Mouse (Mus musculus) ovary, adult 18-20 months (tissue): ENCODE measurements at regions not wholly inside any gene's neighbourhood (a gene's known extent, or its start where the extent isn't known, plus 50 kb on each side); places are given as distances from the start of the nearest gene placed in this dataset.

Experiments
- DNase-seq: peaks from one replicate; pipeline ENCODE4 v3.0.0; 2022; ENCODE audit warnings: low spot score, mixed read lengths

- DNase-seq = no peak
Measured at GRCm38 (mm10) chr6:140934286-140934685, 205.2 kb downstream of the Gm11077 start.

GRCm38 (mm10) chr6:140938025-140938424 lies 208.9 kb downstream of the Gm11077 start:
- no peak for DNase-seq

DNA sequence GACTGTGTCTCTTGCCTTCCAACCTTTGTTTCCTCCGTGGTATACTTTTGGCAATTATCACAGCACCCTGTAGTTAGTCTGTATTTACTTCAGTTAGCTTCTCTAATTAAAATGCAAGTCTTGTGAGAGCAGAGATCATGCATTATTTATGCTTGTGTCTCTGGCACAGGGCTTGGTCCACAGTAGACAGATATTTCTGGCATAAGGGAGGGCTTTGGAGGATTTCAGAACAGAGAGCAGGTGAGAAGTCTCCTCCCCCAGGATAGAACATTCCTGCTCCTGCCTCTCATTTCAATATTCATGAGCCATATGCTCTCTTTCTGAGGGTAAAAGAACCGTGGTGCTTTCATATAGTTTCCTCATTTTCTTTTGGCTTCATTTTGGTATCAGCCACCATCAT lies 217.6 kb downstream of the Gm11077 start:
- DNase-seq = no peak

- DNase-seq = no peak
Measured at GRCm38 (mm10) chr6:140950483-140950882, 221.4 kb downstream of the Gm11077 start.

DNA sequence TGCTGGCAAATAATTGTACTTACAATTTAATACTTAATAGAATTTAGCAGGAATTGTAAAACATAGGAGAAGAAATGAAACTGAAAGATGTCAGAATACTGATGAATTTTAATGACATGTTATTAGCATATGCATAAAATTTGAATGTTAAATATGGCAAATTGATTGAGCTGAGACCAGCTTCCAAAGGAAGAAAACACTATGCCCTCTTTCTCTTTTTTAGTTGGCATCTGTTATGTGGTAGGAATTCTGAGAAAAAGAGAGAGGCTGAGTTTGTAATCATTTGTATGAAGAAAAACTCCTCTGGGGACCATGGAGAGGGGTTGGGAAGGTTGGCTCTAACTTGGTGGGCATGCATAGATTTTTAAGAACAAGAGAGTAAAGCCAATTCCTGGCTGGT lies 224.2 kb downstream of the Gm11077 start:
- no peak for DNase-seq

GRCm38 (mm10) chr6:140953721-140954120 lies 224.6 kb downstream of the Gm11077 start:
- DNase-seq = no peak

DNA sequence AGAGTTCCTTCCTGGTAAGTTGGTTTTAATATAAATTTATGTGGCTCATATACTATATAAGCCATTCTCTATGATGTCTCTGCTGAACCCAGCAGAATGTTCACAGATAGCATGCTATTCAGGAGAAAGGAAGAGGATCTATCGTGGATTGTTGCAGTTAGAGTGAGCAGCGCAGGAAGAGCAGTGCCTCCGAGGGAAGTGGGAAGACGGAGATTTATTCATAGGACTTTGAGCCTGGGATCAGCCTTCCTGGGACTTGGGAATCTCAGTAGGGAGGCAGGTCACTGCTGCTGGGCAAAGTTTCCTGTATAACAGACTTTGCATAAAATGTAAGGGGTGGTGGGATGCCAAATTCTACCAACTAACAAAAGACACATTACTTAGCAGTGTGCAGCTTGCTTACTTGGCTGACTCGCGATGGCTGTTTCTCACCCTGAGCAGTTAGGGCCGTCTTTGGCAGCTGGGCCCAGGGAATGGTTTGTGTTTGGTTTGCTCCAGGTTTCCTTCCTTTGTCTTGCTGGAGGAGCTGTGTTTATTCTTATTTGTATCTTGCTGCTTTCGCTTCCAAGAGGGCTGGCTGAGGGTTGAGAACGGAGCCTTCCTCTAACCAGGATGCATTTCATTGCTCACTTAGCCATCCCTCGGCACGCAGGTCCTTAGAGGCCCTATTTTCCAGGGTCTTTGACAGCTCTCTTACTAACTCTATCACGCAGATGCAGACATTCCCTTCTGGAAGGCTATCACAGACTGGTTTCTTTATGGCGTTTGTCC lies 226.9 kb downstream of the Gm11077 start:
- DNase-seq = no peak

DNA sequence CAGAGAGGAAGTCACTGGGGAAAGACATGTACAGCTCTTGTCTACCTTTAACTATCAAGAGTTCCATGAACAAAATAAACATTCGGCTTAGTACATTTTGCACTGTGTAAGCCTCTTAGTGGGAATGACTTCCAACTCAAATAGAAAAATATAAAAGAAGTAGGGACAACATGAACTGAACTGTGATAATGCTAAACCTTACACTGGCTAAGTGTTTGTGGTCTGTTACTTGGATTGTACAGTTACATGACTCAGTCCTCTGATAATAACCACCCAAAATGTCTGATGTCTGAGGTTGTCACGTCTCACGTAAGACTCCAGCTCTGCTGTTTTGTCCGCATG lies 227.4 kb downstream of the Gm11077 start:
- DNase-seq = no peak

DNA sequence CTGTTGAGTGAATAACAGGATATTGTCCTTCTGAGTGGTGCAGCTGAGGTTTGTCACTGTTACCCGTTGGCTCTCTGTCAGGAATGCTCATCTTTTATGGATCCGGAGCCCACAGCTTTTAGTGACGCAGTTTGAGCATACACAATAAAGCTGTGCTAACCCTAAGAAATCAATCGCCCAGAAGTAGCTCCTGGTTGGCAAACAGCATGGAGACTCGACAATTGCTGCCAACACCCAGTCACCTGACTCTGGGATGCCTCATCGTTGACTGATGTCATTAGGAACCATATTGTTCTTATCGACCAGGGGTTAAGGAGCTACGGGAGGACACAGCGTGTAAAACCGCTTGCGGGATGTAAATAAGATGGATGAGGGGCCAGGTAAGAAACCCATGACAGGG lies 232.9 kb downstream of the Gm11077 start:
- DNase-seq = no peak

- DNase-seq = no peak
Measured at GRCm38 (mm10) chr6:140962563-140962962, 233.5 kb downstream of the Gm11077 start.

DNA sequence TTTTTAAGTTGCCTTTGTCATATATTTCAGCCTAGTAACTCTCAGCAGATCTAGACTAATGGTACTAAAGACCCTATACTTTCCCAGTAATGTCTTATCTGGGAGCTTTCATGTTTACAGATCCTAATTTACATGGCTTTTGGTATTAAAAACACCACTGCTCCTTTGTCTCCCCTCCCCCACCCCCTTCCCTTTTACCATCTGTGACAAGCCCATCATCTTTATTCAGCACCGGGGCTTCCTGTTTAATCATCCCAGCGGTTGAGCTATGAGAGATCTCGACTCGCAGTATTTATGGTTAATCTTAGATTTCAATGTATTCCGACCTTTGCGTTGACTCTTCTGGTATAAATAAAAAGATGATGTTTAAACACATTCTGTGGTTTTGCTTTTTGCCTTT lies 244.6 kb downstream of the Gm11077 start:
- DNase-seq = no peak

DNA sequence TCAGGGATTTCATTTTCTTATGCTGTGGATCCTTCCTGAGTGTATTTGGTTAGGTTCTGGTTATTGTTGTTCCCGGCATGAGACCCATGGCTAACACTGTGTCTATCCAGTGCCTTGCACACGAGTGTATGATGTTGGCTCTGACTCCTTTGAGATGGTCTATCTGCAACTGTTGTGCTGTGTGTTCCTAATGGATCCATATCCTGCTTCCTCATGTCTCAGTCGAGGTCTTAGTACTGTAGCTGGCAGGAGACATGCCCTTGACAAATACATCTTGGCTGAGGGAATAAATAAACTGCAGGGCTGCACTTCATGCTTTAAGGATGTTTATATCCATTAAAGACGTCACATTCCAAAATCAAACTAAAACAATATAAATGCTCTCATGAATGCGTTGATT lies 247.9 kb downstream of the Gm11077 start:
- no peak for DNase-seq

GRCm38 (mm10) chr6:140983610-140984009 lies 254.5 kb downstream of the Gm11077 start:
- DNase-seq = no peak

DNA sequence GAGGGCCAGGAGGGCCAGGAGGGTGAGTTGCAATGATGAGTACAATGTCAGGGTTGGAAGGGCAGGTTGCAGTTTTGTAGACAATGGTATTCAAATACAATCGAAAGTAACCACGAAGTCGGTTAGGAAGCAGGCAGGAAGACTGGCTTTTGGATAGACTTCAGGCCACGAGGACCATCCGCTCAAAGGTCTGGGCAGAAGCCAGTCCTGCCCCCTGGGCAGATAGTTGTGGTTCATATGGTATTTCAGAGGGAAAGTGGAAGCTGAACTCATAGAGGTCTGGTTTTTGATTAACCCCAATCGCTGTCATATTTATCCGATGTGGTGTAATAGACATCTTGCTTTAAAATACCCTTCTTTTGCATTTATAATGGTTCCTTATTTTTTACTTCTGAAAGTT lies 255.2 kb downstream of the Gm11077 start:
- no peak for DNase-seq

- DNase-seq = no peak
Measured at GRCm38 (mm10) chr6:140993643-140994580, 255.2 kb upstream of the Pde3a start.

- DNase-seq = no peak
Measured at GRCm38 (mm10) chr6:140995340-140996135, 253.5 kb upstream of the Pde3a start.

GRCm38 (mm10) chr6:140998069-140998468 lies 251.0 kb upstream of the Pde3a start:
- DNase-seq = no peak

GRCm38 (mm10) chr6:141000552-141000951 lies 248.5 kb upstream of the Pde3a start:
- no peak for DNase-seq

DNA sequence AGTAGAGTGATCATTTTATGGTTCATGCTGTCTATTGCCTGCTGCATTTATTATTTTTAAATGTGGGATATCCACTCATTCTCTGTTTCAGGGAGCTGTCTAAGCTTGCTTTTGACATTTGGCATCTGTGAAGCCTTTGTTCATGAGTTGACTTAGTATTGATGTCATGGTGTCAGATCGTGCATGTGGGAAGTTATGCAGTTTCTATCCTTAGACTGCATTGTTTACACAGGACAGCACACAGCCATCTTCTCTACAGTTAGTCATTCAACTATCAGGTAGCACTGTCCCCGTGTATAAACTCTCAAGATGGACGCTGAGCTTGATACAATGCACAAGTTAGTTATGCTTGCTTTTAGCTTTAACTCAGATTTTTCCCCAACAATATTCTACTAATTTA lies 247.8 kb upstream of the Pde3a start:
- DNase-seq = no peak

DNA sequence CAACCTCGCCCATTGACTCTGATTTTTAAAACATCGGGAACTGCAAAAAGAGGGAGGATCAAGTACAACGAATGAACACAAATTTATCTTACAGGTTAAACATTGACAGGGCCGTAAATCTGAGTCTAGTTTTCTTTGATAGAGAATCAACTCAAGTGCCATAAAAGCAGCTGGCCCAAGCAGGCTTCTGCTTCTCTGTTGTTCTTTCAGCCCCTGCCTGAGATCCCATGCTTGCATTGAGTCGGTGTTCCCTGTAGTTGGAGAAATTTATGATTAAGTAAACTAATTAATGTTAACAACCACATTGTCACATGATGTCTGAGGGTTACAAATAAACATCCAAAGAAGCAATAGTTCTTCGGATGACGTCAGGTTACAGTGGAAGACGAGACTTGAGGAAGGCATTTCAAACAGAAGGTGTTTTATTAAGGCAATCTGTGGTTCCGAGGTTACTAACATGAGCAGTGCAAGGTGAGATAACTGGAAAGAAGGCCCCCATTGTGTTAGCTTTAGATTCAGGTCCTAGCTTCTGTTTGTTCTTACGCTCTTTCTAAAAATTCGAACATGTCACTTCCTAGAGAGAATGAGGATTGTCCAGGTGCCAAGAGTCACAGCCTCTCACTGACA lies 233.9 kb upstream of the Pde3a start:
- DNase-seq = no peak

DNA sequence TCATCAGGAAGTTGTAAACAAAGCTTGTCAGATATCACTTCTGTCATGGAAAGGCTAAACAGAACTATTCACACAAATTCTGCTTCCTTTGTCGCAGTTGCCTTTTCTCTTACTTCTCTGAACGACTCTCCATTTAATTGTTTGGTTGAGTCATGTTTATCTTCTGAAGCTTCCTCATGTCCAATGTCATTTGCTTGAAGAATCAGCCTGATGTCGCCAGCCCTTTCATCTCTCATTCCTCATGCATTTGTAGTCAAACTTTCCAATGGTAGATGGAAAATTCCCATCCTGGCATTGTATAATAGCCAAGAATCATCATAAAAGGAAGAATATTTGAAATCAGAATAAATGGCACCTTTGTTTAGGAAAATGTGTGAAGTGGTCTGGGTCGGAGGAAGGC lies 225.6 kb upstream of the Pde3a start:
- no peak for DNase-seq

- DNase-seq = no peak
Measured at GRCm38 (mm10) chr6:141027353-141027752, 221.7 kb upstream of the Pde3a start.
